Mouse (Mus musculus) liver, embryonic 16.5 days (tissue): ENCODE measurements around the gene Rnf5. TPM values are rescaled to one million over a fixed set of nuclear protein-coding genes. Genes with fewer than 3 reads are reported as not detected.

ENCODE experiments used
- ATAC-seq: fragments of 200-750 bp; cut with Nextera tagmentation; 2 replicates; pipeline ENCODE4 v1.8.0; 2017; ENCODE audit warnings: low read depth, mild to moderate bottlenecking, moderate number of reproducible peaks, moderate library complexity
- H3K27ac ChIP-seq: fragments of 300-500 bp; sonication (generic); 2 replicates; pipeline ENCODE4 v1.5.1; 2014; ENCODE audit warnings: mild to moderate bottlenecking, low read length
- H3K27me3 ChIP-seq: fragments of 300-500 bp; sonication (generic); 2 replicates; pipeline ENCODE4 v1.6.1; 2014; ENCODE audit warnings: low read depth, low read length, mixed read lengths; ENCODE audit not compliant: control insufficient read depth, insufficient read depth
- H3K36me3 ChIP-seq: fragments of 300-500 bp; sonication (generic); 2 replicates; pipeline ENCODE4 v1.6.1; 2014; ENCODE audit warnings: mild to moderate bottlenecking; ENCODE audit not compliant: control insufficient read depth, insufficient read depth
- H3K4me1 ChIP-seq: fragments of 300-500 bp; sonication (generic); 2 replicates; pipeline ENCODE4 v1.6.1; 2014; ENCODE audit warnings: low read depth, low read length, mixed read lengths; ENCODE audit not compliant: control insufficient read depth
- H3K4me2 ChIP-seq: fragments of 300-500 bp; sonication (generic); 2 replicates; pipeline ENCODE4 v1.6.1; 2014; ENCODE audit warnings: low read depth, low read length, mixed read lengths
- H3K4me3 ChIP-seq: fragments of 300-500 bp; sonication (generic); 2 replicates; pipeline ENCODE4 v1.5.1; 2014; ENCODE audit warnings: low read depth, mild to moderate bottlenecking, low read length
- H3K9ac ChIP-seq: fragments of 300-500 bp; sonication (generic); 2 replicates; pipeline ENCODE4 v1.6.1; 2014; ENCODE audit warnings: low read depth, low read length
- H3K9me3 ChIP-seq: fragments of 300-500 bp; sonication (generic); replicated peaks from 2 replicates; pipeline ENCODE4 v1.6.1; 2016; ENCODE audit warnings: low read length; ENCODE audit not compliant: control insufficient read depth
- WGBS: fragments of 180-500 bp; shearing (Covaris S2); extraction: QIAGEN DNeasy Blood & Tissue Kit; methylation state at CpG from one replicate; pipeline ENCODE4 v1.1.7; 2014; ENCODE audit not compliant: insufficient replicate concordance; 5-methylcytosine and 5-hydroxymethylcytosine counted together
- polyA plus RNA-seq: library from polyadenylated mRNA; unstranded; fragments of >200 nt; fragmentation: Nextera tagmentation; extraction: Ambion mirVana; gene quantifications from 2 replicates; pipeline ENCODE4 v1.2.1, GENCODE M21; 2015

The Rnf5 gene
- polyA plus RNA-seq: 90.3 and 92.4 TPM in 2 replicates

DNA sequence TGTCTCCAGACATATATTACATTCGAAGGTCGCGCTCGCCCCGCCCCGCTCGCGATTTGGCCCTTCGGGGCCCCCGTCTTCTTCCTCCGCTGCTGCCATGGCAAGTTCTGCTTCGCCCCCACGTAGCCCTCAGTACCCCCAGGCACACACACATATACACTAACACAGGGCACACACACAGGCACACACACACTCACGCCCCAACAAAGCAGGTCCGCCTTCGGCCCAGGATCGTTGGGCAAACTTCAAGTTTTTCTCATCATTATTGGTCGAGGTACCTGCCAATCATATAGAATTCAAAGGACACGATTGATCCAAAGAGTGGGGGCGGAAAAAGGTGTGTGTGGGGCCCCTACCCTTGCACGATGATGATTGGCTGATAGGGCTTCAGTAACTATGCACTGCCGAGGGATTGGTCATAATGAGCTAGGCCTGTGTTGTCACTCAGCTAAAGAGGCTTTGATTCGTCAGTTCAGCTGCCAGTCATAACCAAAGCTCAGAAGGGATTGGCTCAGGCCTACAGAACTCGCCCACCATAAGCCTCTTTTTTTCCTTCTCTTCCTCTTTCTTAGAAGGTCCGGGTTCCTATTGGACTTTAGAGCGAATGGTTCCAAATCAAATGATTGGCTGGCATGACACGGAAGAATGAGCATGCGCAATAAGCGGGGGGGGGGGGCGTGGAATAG is at the start of gene Rnf5:
Rnf5 (minus strand) TSS at position 316 of the 686 bp plus-strand sequence.
- peak; percentile 89 for ATAC-seq
- Histone ChIP-seq H3K4me3 (peak within 1 kb of the TSS; percentile 77), H3K36me3 (peaks cover 8% of the 10 kb centered on the region), H3K9ac (peak within 1 kb of the TSS; percentile 82), H3K4me1 (peaks cover 46% of the 10 kb centered on the region), H3K9me3 (no peaks in the 10 kb centered on the region), H3K27ac (peak within 1 kb of the TSS; percentile 88), H3K27me3 (no peaks in the 10 kb centered on the region), H3K4me2 (peak within 1 kb of the TSS; percentile 89)
- under 1% methylated on average over 30 of the region's 30 CpGs for WGBS

DNA sequence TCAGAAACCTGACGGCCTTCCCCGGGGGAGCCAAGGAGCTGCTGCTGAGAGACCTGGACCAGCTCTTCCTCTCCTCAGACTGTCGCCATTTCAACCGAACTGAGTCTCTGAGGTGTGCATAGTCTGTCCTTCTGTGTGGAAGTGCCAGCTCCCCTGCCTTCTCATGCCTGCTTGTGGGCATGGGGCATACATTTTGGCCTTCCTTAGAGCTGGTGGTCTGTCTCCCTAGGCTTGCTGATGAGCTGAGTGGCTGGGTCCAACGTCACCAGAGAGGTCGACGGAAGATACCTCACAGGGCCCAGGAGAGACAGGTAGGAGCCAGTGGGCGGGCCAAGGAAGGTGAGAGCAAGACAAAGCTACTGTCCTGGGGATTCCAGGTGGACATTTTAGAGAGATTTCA is 49.5 kb upstream of the Rnf5 start:
- WGBS: 84% methylated on average over 8 of the region's 8 CpGs

DNA sequence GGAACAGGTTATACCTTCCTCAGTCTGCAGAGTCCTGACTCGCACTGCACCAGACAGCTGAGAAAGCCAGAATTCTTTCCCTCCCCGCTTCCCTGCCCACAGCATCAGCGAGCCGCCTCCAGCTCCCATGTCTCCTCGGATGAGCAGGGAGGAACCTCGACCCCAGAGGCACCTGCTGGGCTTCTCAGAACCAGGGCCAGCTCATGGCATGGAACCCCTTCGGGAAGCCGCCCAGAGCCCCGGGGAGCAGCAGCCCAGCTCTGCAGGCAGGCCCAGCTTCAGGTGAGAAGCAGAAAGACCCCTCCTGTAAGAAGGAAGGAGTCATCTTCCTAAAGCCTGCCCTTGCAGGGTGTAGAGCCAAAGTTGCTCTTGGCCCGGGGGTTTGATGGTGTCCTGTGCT is 49.1 kb upstream of the Rnf5 start:
- H3K4me3 ChIP-seq: no peak overlapping the region
- peaks cover 6% of the 10 kb centered on the region for H3K4me1 ChIP-seq
- H3K27me3 ChIP-seq: no peaks in the 10 kb centered on the region
- H3K27ac ChIP-seq: no peak overlapping the region
- H3K9ac ChIP-seq: no peak overlapping the region
- 78% methylated on average over 10 of the region's 10 CpGs for WGBS
- H3K9me3 ChIP-seq: no peaks in the 10 kb centered on the region
- peaks cover 6% of the 10 kb centered on the region for H3K36me3 ChIP-seq
- no peak overlapping the region for H3K4me2 ChIP-seq
- no peak for ATAC-seq

More for the DNA sequence above, 49.5 kb upstream of the Rnf5 start:
- Histone ChIP-seq H3K36me3 (peaks cover 6% of the 10 kb centered on the region), H3K9me3 (no peaks in the 10 kb centered on the region), H3K4me3 (no peak overlapping the region), H3K27ac (no peak overlapping the region), H3K4me2 (no peak overlapping the region), H3K27me3 (no peaks in the 10 kb centered on the region), H3K9ac (no peak overlapping the region), H3K4me1 (peaks cover 2% of the 10 kb centered on the region)
- ATAC-seq: no peak

DNA sequence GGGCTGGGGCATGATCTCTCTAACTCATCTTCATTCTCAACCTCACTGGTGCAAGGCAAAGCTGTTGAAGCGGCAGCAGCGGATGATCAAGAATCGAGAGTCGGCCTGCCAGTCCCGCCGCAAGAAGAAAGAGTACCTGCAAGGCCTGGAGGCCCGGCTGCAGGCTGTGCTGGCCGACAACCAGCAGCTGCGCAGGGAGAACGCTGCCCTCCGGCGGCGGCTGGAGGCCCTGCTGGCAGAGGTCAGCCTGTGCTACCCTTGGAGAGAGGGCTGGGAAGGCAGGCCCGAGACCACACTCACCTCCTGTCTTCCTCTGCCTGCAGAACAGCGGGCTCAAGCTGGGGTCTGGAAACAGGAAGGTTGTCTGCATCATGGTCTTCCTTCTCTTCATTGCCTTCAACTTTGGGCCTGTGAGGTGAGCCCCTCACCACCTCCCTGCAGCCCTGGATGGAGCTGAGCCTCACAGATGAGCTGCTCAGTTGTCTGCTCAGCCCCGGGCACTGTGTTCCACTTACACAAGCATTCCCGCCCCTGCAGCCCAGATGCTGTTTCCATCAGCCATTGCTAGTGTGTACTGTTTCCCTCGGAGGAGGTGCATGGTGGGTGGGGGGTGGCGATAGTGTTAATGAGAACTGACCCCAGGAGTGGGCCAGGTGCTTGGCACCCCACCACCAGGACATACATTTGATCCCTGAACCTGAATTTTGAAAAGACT is 48.2 kb upstream of the Rnf5 start:
- Histone ChIP-seq H3K9ac (no peak overlapping the region), H3K27ac (no peak overlapping the region), H3K9me3 (no peaks in the 10 kb centered on the region), H3K27me3 (no peaks in the 10 kb centered on the region), H3K36me3 (peaks cover 6% of the 10 kb centered on the region), H3K4me2 (no peak overlapping the region), H3K4me3 (no peak overlapping the region), H3K4me1 (peaks cover 8% of the 10 kb centered on the region)
- no peak for ATAC-seq
- 55% methylated on average over 19 of the region's 19 CpGs for WGBS

DNA sequence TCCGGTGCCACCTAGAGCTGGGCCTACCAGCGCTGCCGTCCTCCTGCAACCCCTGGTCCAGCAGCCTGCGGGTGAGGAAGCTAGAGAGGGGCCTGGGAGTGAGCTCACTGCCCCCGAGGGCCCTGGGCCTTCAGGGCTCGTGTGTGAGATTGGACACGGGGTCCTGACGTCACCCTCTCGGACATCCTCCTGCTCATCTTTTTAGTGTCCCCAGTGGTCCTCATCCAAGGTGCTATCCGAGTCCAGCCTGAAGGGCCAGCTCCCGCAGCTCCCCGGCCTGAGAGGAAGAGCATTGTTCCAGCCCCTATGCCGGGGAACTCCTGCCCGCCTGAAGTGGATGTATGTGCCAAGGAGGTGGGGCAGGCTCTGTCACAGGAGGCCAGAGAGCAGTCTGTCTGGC is 47.3 kb upstream of the Rnf5 start:
- peaks cover 6% of the 10 kb centered on the region for H3K36me3 ChIP-seq
- H3K4me2 ChIP-seq: no peak overlapping the region
- H3K9me3 ChIP-seq: no peaks in the 10 kb centered on the region
- no peak for ATAC-seq
- 85% methylated on average over 14 of the region's 14 CpGs for WGBS
- peaks cover 17% of the 10 kb centered on the region for H3K4me1 ChIP-seq
- no peaks in the 10 kb centered on the region for H3K27me3 ChIP-seq
- no peak overlapping the region for H3K9ac ChIP-seq
- H3K4me3 ChIP-seq: no peak overlapping the region
- no peak overlapping the region for H3K27ac ChIP-seq

DNA sequence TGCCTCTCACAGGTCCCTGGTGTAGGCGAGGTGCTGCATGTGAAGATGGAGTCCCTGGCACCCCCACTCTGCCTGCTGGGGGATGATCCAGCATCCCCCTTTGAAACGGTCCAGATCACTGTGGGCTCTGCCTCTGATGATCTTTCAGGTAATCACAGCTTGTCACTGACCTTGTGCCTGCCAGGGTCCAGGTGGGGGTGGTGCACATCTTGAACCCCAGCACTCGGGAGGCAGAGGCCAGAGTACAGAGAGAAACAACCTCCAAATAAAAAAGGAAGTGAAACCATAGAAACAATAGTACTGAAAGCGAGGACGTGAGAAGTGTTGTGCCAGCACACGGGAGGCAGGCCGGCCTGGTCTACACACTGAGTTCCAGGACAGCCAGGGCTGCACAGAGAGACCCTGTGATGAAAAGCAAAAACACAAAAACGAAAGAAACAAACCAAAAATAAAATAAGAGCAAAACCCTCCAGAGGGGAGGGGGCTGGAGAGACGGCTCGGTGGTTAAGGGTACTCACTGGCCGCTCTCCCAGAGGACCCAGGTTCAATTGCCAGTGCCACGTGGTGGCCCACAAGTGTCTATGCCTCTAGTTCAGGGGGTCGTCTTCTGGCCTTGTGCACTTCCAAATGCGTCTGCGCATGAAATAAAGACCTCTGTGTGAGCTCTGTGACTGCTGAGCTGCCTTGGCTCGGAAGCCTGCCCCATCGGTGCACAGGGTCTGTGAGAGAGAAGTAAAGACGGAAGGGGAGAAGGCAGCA is 45.8 kb upstream of the Rnf5 start:
- H3K4me3 ChIP-seq: no peak overlapping the region
- no peaks in the 10 kb centered on the region for H3K9me3 ChIP-seq
- 75% methylated on average over 18 of the region's 18 CpGs for WGBS
- no peak overlapping the region for H3K4me2 ChIP-seq
- ATAC-seq: no peak
- H3K27ac ChIP-seq: no peak overlapping the region
- H3K4me1 ChIP-seq: peaks cover 26% of the 10 kb centered on the region
- no peak overlapping the region for H3K9ac ChIP-seq
- H3K27me3 ChIP-seq: no peaks in the 10 kb centered on the region
- H3K36me3 ChIP-seq: peaks cover 6% of the 10 kb centered on the region

DNA sequence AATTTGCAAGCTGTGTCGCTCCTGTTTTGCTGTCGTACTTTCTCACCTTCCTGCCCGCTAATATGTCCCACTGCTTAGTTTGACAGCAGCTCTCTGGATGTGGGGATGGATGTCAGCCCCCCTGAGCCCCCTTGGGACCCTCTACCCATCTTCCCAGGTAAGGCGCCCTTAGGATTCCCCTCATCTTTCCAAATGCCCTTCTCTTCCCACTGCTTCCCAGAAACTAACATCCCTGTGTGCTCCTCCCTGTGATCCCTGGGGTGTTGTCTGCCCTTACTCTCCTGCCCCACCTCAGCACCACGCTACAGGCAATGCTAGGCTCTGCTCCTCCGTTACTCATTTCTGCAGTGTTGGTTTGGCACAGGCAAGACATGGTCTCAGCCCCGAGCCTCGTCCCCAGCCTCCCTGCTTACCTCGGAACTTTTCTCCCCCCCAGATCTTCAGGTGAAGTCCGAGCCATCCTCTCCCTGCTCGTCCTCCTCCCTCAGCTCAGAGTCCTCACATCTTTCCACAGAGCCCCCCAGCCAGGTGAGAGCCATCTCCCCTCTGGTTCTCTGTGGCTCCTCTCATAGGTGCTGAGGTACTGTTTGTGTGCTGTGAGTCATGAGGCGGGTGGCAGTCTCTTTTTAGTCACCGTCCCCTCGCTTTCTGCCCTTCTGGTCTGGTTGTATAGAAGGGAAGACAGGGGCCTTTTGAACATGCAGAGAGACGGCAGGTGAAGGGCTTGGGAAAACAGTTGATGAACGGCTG is 44.8 kb upstream of the Rnf5 start:
- Histone ChIP-seq H3K4me3 (no peak overlapping the region), H3K9me3 (no peaks in the 10 kb centered on the region), H3K27me3 (no peaks in the 10 kb centered on the region), H3K36me3 (peaks cover 6% of the 10 kb centered on the region), H3K4me1 (peaks cover 31% of the 10 kb centered on the region), H3K9ac (no peak overlapping the region), H3K4me2 (0 out of 2 replicates have a peak overlapping the region, but pooled peaks have one; percentile 87), H3K27ac (no peak overlapping the region)
- WGBS: 79% methylated on average over 16 of the region's 16 CpGs
- no peak for ATAC-seq

DNA sequence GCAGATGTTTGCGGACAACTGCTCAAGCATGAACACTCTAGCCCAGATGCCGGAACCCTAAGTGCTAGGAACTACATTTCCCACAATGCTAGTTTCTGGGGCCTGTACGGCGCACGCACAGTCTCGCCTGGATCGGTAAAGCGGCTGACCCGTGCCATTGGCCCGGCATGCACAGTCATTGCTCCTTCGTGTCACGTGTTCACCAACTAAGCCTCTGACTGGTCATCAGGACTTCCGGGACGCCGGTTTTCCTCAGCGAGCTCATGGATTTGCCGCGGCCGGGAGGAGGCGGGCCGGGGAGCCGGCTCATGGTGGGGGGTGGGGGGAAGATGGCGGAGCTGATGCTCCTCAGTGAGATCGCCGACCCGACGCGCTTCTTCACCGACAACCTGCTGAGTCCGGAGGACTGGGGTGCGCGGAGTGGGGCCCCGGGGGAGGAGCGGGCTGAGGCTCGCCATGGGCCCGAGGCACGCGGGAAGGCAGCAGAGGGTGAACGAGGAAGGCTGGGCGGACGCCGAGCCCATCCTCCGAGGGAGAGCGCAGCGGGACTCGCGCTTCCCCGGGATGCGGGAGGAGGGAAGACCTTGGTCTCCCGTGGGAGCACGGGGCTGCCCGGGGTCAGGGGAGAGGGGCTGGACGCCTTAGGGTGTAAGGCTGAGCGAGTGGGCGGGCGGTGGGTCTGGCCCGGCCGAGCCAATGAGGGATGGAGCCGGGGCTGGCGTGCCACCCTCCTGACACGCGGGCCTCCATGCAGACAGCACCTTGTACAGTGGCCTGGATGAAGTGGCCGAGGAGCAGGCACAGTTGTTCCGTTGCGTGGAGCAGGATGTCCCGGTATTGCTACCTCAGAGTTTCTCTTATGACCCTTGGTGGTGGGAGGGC is 43.7 kb upstream of the Rnf5 start, which contains the start of gene Atf6b:
Atf6b (plus strand) TSS at position 241 of the 882 bp plus-strand sequence.
- H3K36me3 ChIP-seq: peaks cover 6% of the 10 kb centered on the region
- ATAC-seq: peak; percentile 97
- peak within 1 kb of the TSS; percentile 68 for H3K27ac ChIP-seq
- no peaks in the 10 kb centered on the region for H3K27me3 ChIP-seq
- H3K4me2 ChIP-seq: peak within 1 kb of the TSS; percentile 87
- peak within 1 kb of the TSS; percentile 84 for H3K9ac ChIP-seq
- H3K4me3 ChIP-seq: peak within 1 kb of the TSS; percentile 95
- WGBS: under 1% methylated on average over 65 of the region's 66 CpGs
- H3K4me1 ChIP-seq: peaks cover 31% of the 10 kb centered on the region
- H3K9me3 ChIP-seq: no peaks in the 10 kb centered on the region
